Mouse (Mus musculus): Measurements from ENCODE around the gene Cox7a2. TPM values are rescaled to one million over a fixed set of nuclear protein-coding genes. Genes with fewer than 3 reads are reported as not detected.
A peak's percentile ranks its signal among the peaks of the same experiment; 100 is the strongest.

The Cox7a2 gene
- polyA plus RNA-seq, 1 experiment from 2014 or later, result 689 TPM

DNA sequence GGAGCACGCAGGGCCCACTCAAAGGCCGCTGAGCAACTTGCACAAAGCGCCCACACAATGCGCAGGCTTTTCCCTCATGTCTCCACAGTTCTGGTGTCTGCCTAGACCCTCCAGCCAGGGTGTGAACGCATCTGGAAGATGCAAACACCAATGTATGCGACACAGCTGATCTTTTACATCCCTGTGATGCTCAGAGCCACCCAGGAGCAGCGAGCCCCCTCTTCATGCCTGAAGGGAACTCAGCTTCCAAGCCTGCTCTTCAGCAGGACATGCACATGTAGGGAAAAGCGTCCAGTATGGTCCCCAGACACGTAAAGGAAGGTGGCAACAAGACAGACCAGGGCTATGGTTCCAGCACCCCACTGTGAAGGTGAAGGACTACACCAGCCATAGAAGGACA, 39.5 kb downstream of the Cox7a2 start:
- peaks cover 28% of the 10 kb centered on the region for H3K27me3 ChIP-seq (replicated peaks)
- no peaks in the 10 kb centered on the region for H3K36me3 ChIP-seq
- peak overlapping the region; percentile 97 for H3K4me2 ChIP-seq (replicated peaks)
- ATAC-seq (ENCODE audit: low FRiP score, low read depth), result no peak
- H3K9ac ChIP-seq, result no peak overlapping the region
- H3K4me3 ChIP-seq, result no peak overlapping the region
- H3K27ac ChIP-seq, result no peak overlapping the region
- 27% methylated on average over 9 of the region's 9 CpGs for WGBS
- H3K4me1 ChIP-seq, result peaks cover 27% of the 10 kb centered on the region
- H3K9me3 ChIP-seq, result no peaks in the 10 kb centered on the region

DNA sequence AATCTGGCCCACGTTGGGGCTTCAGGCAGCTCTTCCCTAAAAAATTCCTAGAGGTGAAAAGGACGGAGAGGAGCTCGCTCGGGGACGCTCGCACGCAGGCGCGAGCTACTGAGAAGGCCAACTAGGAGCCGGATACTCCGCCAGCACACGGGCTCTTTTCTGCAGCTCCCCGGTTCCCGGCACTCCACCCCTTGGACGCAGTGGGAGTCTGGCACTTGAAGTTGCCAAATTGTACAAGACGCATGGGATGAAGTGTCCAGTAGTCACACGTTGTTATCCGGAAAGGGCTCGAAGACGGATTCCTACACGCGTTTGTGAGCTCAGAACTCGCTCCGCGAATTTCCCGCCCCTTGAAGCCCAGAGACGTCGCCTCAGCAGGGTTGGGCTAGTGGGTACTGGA, 40.2 kb downstream of the Cox7a2 start:
- H3K4me2 ChIP-seq (replicated peaks), result peak overlapping the region; percentile 97
- peaks cover 34% of the 10 kb centered on the region for H3K4me1 ChIP-seq
- H3K36me3 ChIP-seq, result no peaks in the 10 kb centered on the region
- peak overlapping the region; percentile 54 for H3K4me3 ChIP-seq
- no peaks in the 10 kb centered on the region for H3K9me3 ChIP-seq
- peaks cover 28% of the 10 kb centered on the region for H3K27me3 ChIP-seq (replicated peaks)
- no peak for ATAC-seq (ENCODE audit: low FRiP score, low read depth)
- peak overlapping the region; percentile 69; the same call in 1 of the 2 replicates for H3K9ac ChIP-seq
- no peak overlapping the region for H3K27ac ChIP-seq
- 2% methylated on average over 28 of the region's 28 CpGs for WGBS

DNA sequence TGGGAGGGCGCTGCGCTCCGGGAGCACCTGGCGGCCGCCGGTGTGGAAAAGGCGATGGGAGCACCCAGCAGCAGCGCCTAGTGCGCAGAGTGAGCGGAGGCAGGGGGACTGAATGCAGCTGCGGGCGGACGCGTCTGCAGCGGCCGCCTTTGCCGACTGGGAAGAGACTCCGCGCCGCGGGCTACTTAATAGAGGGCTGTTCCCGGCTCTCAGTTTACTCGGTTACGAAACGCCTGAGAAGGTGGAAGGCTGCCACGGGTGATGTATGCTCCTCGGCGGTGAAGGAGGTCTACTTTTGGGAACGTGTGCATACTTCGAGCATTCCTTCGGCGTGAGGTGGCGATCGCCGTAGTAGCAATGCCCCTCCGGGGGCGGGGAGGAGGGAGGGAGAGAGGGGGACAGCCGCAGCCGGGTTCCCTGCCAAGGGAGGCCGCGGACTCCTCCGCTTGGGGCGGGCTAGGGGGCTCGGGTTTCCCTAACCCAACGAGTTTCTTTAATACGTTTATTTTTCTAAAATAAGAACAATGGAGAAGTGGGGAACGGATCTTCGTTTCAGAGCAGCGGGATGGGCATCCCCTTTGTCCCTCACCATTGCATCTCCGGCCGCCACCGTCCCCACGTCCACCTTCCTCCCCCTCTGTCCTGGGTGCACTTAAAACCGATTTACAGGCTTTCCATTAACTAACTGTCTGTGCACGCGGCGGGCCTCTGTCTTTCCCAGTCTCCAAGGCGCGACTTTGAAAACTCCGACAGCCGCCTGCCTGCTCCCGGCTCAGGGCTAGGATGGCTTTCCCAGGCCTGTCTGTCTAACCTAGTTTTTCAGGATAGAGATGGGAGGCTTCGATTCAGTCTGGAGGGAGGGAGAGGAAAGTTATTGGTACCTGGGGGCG, 41.0 kb downstream of the Cox7a2 start, which contains the start of gene Col12a1:
Gene Col12a1 (minus strand): TSS at position 351 of the 890 bp plus-strand sequence.
- peak; percentile 63 for ATAC-seq (ENCODE audit: low FRiP score, low read depth)
- Histone ChIP-seq H3K27ac (no peak within 1 kb of the TSS), H3K9me3 (no peaks in the 10 kb centered on the region), H3K4me1 (peaks cover 37% of the 10 kb centered on the region), H3K27me3 (replicated peaks) (peaks cover 28% of the 10 kb centered on the region), H3K36me3 (no peaks in the 10 kb centered on the region), H3K4me3 (peak within 1 kb of the TSS; percentile 54), H3K9ac (peak within 1 kb of the TSS; percentile 69), H3K4me2 (replicated peaks) (peak within 1 kb of the TSS; percentile 97)
- WGBS, result under 1% methylated on average over 64 of the region's 64 CpGs

DNA sequence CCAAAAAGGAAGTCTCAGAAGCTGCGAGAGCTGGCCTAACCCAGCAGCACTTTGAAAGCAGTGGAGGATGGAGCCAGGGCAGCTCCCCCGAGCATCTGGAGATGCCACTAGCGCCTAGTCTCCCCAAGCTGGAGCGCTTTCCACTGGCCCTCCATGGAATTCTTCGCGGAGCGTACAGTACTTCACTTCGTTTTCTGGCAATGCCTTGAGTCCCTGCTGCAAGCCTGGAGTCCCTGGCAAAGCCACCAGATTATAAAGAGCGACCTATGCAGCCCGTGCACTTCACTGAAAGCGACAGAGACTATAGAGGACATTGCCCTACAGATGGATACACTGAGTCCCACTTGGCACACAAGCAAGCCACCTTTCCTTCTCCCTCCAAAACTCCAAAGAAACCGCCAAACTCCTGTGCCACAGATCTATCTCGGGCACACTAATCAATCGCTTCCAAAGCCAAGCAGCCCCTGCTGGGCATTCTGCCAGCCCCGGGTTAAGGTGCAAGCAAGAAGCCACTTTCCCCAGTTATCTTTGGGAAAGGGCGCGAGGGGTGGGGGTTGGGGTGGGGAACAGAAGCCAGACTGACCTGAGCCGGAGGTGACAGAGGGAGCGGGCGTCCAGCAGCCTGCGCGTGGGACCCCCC, 41.7 kb downstream of the Cox7a2 start:
- Histone ChIP-seq H3K27ac (no peak overlapping the region), H3K9ac (peak overlapping the region; percentile 69), H3K9me3 (no peaks in the 10 kb centered on the region), H3K36me3 (no peaks in the 10 kb centered on the region), H3K4me1 (peaks cover 37% of the 10 kb centered on the region), H3K27me3 (replicated peaks) (peaks cover 28% of the 10 kb centered on the region), H3K4me2 (replicated peaks) (peak overlapping the region; percentile 97), H3K4me3 (peak overlapping the region; percentile 54)
- WGBS, result 1% methylated on average over 22 of the region's 22 CpGs
- no peak for ATAC-seq (ENCODE audit: low FRiP score, low read depth)

DNA sequence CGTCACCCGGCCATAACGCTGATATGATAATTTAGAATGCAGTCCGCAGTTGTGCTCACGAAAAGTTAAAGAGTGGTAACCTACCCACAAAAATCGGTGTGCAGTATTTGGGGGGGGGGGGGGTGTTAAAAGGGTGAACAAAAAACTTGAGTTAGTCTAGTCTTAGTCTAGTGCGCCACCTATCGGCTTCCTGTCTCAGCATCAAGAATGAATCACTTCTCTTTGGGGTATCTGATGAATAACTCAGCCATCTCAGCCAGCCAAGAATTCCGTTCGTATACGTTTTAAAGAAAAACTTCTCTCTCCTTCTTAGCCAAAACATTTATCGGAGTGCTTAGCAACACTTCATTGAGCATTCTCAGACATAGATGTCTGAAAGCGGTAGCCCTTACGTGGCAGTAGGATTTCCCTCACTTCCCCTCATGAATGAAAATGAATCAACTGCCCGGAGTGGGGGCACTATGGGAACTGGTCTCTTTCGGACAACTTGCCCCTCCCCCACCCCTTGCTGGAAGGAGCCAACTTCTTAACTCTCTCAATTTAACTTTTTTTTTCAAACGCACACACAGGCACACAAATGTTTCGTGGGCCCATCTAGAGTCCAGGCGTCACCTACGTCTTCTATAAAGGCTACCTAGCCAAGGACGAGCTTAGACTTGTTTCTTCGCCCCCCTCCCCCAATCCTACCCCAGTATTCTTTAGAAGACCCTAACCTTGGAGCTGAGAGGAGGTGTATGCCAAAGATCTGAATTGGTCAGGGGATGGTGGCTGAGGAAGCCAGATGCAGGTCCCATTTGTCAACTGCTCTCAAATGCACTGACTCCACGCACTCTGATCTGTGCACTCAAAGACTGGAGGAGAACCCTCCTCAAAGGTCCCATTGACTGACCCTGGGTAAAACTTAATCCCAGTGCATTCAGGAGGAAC, 42.5 kb downstream of the Cox7a2 start:
- H3K4me2 ChIP-seq (replicated peaks), result peak overlapping the region; percentile 97
- 9% methylated on average over 23 of the region's 23 CpGs for WGBS
- H3K4me1 ChIP-seq, result peaks cover 37% of the 10 kb centered on the region
- H3K9ac ChIP-seq, result peak overlapping the region; percentile 69
- no peak overlapping the region for H3K27ac ChIP-seq
- H3K9me3 ChIP-seq, result no peaks in the 10 kb centered on the region
- peaks cover 28% of the 10 kb centered on the region for H3K27me3 ChIP-seq (replicated peaks)
- peak overlapping the region; percentile 54 for H3K4me3 ChIP-seq
- H3K36me3 ChIP-seq, result no peaks in the 10 kb centered on the region
- no peak for ATAC-seq (ENCODE audit: low FRiP score, low read depth)

DNA sequence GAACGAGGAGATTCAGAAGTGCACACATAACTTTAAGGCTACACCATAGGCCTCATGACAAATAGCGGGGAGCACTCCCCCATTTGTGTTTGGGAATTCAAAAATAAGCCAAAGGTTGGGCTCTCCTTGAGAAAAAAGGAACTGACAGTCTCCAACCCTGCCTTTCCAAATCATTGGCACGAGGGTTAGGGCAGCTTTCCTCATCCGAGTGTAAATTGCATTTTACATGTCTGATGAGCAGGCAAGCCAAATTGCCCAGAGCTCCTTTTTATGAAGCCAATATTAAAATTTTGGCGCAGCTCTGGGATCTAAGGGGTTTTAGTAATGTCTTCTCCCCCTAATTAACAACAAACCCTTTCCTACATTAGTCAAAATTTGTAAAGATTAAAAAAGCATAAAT, 43.2 kb downstream of the Cox7a2 start:
- ATAC-seq (ENCODE audit: low FRiP score, low read depth), result no peak
- 39% methylated on average over 5 of the region's 5 CpGs for WGBS
- Histone ChIP-seq H3K4me3 (0 out of 2 replicates have a peak overlapping the region, but pooled peaks have one; percentile 54), H3K4me1 (peaks cover 37% of the 10 kb centered on the region), H3K27ac (no peak overlapping the region), H3K9me3 (no peaks in the 10 kb centered on the region), H3K27me3 (replicated peaks) (peaks cover 28% of the 10 kb centered on the region), H3K36me3 (no peaks in the 10 kb centered on the region), H3K9ac (no peak overlapping the region), H3K4me2 (replicated peaks) (peak overlapping the region; percentile 97)

DNA sequence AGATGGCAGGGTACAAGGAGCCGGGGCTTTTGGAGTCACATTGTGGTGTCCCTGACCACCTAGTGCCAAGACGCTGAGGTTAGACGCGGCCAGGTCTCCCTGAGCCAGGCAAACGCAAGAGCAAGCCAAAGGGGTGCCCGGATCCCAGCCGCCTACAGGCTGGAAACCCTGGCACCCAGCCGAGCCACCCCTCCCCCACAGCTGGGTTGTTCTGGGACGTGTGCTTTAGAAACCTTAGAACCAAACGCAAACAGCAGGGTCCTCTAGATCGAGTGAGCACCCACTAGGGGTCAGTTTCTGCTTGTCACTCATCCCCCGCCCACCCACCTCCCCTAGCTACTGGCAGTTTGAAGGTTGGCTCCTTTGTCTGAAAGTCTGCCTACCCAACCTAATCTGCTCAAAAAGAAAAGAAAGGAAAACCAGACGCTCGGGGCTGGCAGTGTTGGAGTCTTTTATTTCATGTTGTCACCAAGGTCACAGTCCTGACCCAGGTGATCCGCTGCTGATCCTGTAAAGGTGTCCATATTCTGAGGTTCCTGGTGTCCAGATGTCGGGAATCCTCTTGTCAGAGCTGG, 45.1 kb downstream of the Cox7a2 start:
- Histone ChIP-seq H3K9ac (0 out of 2 replicates have a peak overlapping the region, but pooled peaks have one; percentile 13), H3K4me2 (replicated peaks) (peak overlapping the region; percentile 56), H3K27ac (no peak overlapping the region), H3K4me1 (peaks cover 31% of the 10 kb centered on the region), H3K9me3 (no peaks in the 10 kb centered on the region), H3K27me3 (replicated peaks) (peaks cover 14% of the 10 kb centered on the region), H3K4me3 (peak overlapping the region; percentile 9; the same call in 1 of the 2 replicates), H3K36me3 (no peaks in the 10 kb centered on the region)
- peak; percentile 39 for ATAC-seq (ENCODE audit: low FRiP score, low read depth)
- WGBS, result 6% methylated on average over 16 of the region's 16 CpGs

Other genes with a start within 250 kb of the Cox7a2 start
- 19.2 and 19.9 TPM in 2 replicates for gene Col12a1, start 41.0 kb downstream of the Cox7a2 start, polyA plus RNA-seq (2016; fragmentation: Nextera tagmentation; extraction: Ambion mirVana)
- 100 and 106 TPM in 2 replicates for gene Tmem30a, start 33.6 kb upstream of the Cox7a2 start, polyA plus RNA-seq (2016; fragmentation: Nextera tagmentation; extraction: Ambion mirVana)